Mouse (Mus musculus) ES-E14 (cell line): ENCODE results near the gene Mymx. TPM values are rescaled to one million over a fixed set of nuclear protein-coding genes. Genes with fewer than 3 reads are reported as not detected.

Experiments used
- DNase-seq: peaks from one replicate; pipeline ENCODE4 v3.0.0-alpha.2; 2013; ENCODE audit warnings: low read depth, low spot score
- H3K27ac ChIP-seq: 2 replicates; pipeline ENCODE4 v1.5.1; 2012; ENCODE audit warnings: low read depth, mild to moderate bottlenecking, low read length, moderate library complexity, mixed read lengths; ENCODE audit not compliant: poor library complexity, insufficient read depth, severe bottlenecking
- H3K36me3 ChIP-seq: 2 replicates; pipeline ENCODE4 v1.6.1; 2012; ENCODE audit warnings: mild to moderate bottlenecking, low read length, moderate library complexity, mixed read lengths; ENCODE audit not compliant: control insufficient read depth, poor library complexity, insufficient read depth, severe bottlenecking
- H3K4me1 ChIP-seq, 2 experiments: fragments of 150-350 bp in 1 of 2; sonication (generic) in 1 of 2; 2 replicates each; pipeline ENCODE4 v1.6.1; 2012; ENCODE audit warnings: low read length in 2 of 2, mild to moderate bottlenecking in 1 of 2, mixed read lengths in 1 of 2; ENCODE audit not compliant: control insufficient read depth in 2 of 2, insufficient read depth in 2 of 2, poor library complexity in 1 of 2
- H3K4me3 ChIP-seq, 2 experiments: fragments of 150-350 bp in 1 of 2; sonication (generic) in 1 of 2; 2 replicates each; pipeline ENCODE4 v1.5.1; 2012; ENCODE audit warnings: low read length in 2 of 2, low read depth in 1 of 2, mild to moderate bottlenecking in 1 of 2, mixed read lengths in 1 of 2; ENCODE audit not compliant: insufficient read depth in 1 of 2, poor library complexity in 1 of 2, severe bottlenecking in 1 of 2
- H3K9ac ChIP-seq: 2 replicates; pipeline ENCODE4 v1.6.1; 2012; ENCODE audit warnings: low read depth, mild to moderate bottlenecking, low read length, mixed read lengths; ENCODE audit not compliant: poor library complexity, insufficient read depth, severe bottlenecking
- H3K9me3 ChIP-seq: fragments of 150-350 bp; sonication (generic); 2 replicates; pipeline ENCODE4 v1.6.1; 2012; ENCODE audit warnings: low read depth, mild to moderate bottlenecking, low read length; ENCODE audit not compliant: control insufficient read depth, insufficient read depth
- CHD2 ChIP-seq: IDR thresholded peaks from 2 replicates; pipeline ENCODE4 v1.6.1; 2014; ENCODE audit warnings: mild to moderate bottlenecking, low read depth, low read length, inconsistent platforms
- HCFC1 ChIP-seq: IDR thresholded peaks from 2 replicates; pipeline ENCODE4 v1.6.1; 2012; ENCODE audit warnings: low read length, inconsistent platforms, borderline replicate concordance; ENCODE audit not compliant: insufficient read depth
- MAFK ChIP-seq: IDR thresholded peaks from 2 replicates; pipeline ENCODE4 v1.6.1; 2014; ENCODE audit warnings: mild to moderate bottlenecking, low read depth, low read length, inconsistent platforms; ENCODE audit not compliant: insufficient read depth
- ZC3H11A ChIP-seq: IDR thresholded peaks from 2 replicates; pipeline ENCODE4 v1.6.1; 2012; ENCODE audit warnings: low read depth, mild to moderate bottlenecking, inconsistent platforms, low read length, borderline replicate concordance
- ZNF384 ChIP-seq: IDR thresholded peaks from 2 replicates; pipeline ENCODE4 v1.6.1; 2012; ENCODE audit warnings: low read depth, low read length, inconsistent platforms
- in situ Hi-C, 2 experiments: fragments of 600-800 bp; cut with MboI; formaldehyde crosslinking; loops; one replicate each; pipeline ENCODE4 v1.15.1; 2025; ENCODE audit warnings: low sequenced_read_pairs in 2 of 2, inconsistent platforms in 1 of 2; ENCODE audit not compliant: unreplicated experiment in 2 of 2
- total RNA-seq: library from RNA; depleted of rRNA; stranded (reverse); fragments of 300-350 nt; gene quantifications from 2 replicates; pipeline ENCODE4 v1.2.3, GENCODE M21; 2012

Gene Mymx
- total RNA-seq, 1 experiment: 66.0 TPM

- no peaks in the 10 kb centered on the region for H3K9me3 ChIP-seq
- in situ Hi-C loops: no loop called here
- TF ChIP-seq HCFC1: no peak
- TF ChIP-seq CHD2: no peak
- TF ChIP-seq ZC3H11A: no peak
- TF ChIP-seq ZNF384: no peak
- no peak for TF ChIP-seq MAFK
- no peak overlapping the region for H3K27ac ChIP-seq
- no peak for DNase-seq
- H3K4me3 ChIP-seq: no peak overlapping the region
- no peak overlapping the region for H3K9ac ChIP-seq
- H3K36me3 ChIP-seq: peaks cover 23% of the 10 kb centered on the region
- H3K4me1 ChIP-seq: peaks cover 7 to 42% of the 10 kb centered on the region in 2 experiments
Observed at GRCm38 (mm10) chr17:45582188-45582587, 19.7 kb downstream of the Mymx start.

DNA sequence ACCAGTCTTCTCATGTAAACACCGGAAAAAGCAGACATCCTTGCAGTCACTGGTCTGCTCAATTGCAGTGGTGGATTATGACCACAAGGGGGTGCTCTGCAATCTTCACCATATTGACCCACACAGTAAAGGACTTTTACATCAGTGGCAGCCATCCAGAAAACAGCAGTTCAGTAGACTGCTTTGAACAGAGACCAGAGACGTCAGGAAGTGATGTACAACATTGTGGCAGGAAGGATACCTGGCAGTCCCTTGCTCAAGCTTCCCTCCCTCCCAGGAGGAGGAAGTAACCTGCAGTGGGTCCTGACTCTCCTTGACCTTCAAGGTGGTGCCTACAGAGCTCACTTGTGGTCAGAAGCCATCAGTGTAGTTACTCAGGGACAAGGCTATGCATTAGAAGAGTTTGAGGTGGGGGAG lies 20.3 kb downstream of the Mymx start:
- no peak for DNase-seq
- Histone ChIP-seq H3K4me1 (peaks cover 7 to 42% of the 10 kb centered on the region in 2 experiments), H3K9me3 (no peaks in the 10 kb centered on the region), H3K27ac (no peak overlapping the region), H3K9ac (no peak overlapping the region), H3K4me3 (no peak overlapping the region), H3K36me3 (peaks cover 17% of the 10 kb centered on the region)
- TF ChIP-seq ZC3H11A (0 out of 2 replicates have a peak, but pooled peaks have one; percentile 7), ZNF384 (no peak)
- in situ Hi-C loops: no loop called here

DNA sequence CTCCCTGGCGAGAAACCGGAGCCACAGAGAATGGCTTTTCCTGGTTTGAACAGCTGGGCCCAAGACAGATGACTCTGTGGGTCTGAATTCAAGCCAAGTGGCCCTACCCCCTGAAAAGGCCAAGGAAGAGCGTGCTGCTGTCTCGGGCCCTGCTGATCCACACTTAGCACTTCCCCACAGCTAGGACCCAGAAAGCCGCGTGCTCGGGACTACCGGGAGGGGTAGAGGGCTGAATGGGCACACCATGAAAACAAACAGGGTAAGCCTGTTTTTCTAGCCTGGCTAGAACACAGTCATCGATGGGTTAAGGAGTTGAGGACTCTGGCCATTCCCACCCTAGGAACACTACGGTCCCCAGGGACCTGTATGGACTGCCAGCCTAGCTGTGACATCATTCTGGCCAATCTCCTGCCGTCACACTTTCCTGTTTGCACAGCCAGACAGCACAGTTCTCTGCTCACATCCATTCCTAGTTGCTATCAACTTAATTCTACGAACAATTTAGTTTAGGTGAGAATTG lies 20.9 kb downstream of the Mymx start:
- H3K4me3 ChIP-seq: 0 out of 4 replicates have a peak overlapping the region, but pooled peaks of 1 of the 2 experiments have one; percentile 22
- no peak for TF ChIP-seq ZNF384
- no peak for TF ChIP-seq CHD2
- no peak for TF ChIP-seq MAFK
- TF ChIP-seq HCFC1: no peak
- TF ChIP-seq ZC3H11A: no peak
- peaks cover 7 to 38% of the 10 kb centered on the region in 2 experiments for H3K4me1 ChIP-seq
- peak overlapping the region; percentile 62 for H3K9ac ChIP-seq
- H3K9me3 ChIP-seq: no peaks in the 10 kb centered on the region
- peaks cover 13% of the 10 kb centered on the region for H3K36me3 ChIP-seq
- DNase-seq: no peak
- in situ Hi-C loops: no loop called here
- H3K27ac ChIP-seq: peak overlapping the region; percentile 46; the same call in 1 of the 2 replicates

DNA sequence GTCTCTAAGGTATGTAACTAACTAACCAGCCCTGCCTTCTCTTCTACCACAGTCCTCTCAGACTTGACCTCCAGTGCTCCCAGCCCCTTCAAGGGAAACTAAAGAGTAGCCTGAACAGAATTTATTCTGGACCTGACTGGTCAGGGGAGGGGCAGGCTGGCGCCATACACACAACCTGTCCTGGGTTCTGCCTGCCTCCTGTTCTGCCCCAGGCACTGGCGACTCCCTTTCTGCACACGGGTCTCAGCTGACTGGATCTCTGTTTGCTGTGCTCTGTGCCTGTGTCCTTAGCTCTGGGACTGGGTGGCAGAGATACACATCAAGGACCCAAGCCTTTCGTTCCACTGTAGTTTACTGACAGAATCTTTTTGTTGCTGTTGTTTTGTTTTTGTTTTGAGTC lies 22.3 kb downstream of the Mymx start:
- peak overlapping the region; percentile 29 for H3K27ac ChIP-seq

GRCm38 (mm10) chr17:45578843-45579242 lies 23.1 kb downstream of the Mymx start:
- H3K9ac ChIP-seq: peak overlapping the region; percentile 16; the same call in 1 of the 2 replicates
- peaks cover 2 to 31% of the 10 kb centered on the region in 2 experiments; a peak in 3 of 4 replicates for H3K4me1 ChIP-seq
- H3K9me3 ChIP-seq: no peaks in the 10 kb centered on the region
- H3K36me3 ChIP-seq: no peaks in the 10 kb centered on the region; the same call in 1 of the 2 replicates
- no peak for DNase-seq
- no peak overlapping the region for H3K4me3 ChIP-seq
- H3K27ac ChIP-seq: peak overlapping the region; percentile 29; the same call in 1 of the 2 replicates
- TF ChIP-seq ZC3H11A: no peak
- TF ChIP-seq HCFC1: no peak
- TF ChIP-seq CHD2: no peak
- TF ChIP-seq ZNF384: no peak
- no peak for TF ChIP-seq MAFK
- in situ Hi-C loops: no loop called here

More for the DNA sequence above, 22.3 kb downstream of the Mymx start:
- Histone ChIP-seq H3K9me3 (no peaks in the 10 kb centered on the region), H3K4me1 (peaks cover 3 to 34% of the 10 kb centered on the region in 2 experiments; a peak in 3 of 4 replicates), H3K4me3 (no peak overlapping the region), H3K9ac (peak overlapping the region; percentile 13; the same call in 1 of the 2 replicates), H3K36me3 (peaks cover 3% of the 10 kb centered on the region; the same call in 1 of the 2 replicates)
- in situ Hi-C loops: no loop called here
- TF ChIP-seq ZNF384: no peak
- no peak for TF ChIP-seq HCFC1
- no peak for TF ChIP-seq CHD2
- TF ChIP-seq ZC3H11A: no peak
- no peak for TF ChIP-seq MAFK
- no peak for DNase-seq
